Mouse (Mus musculus) retina, embryonic 14.5 days (tissue): ENCODE results near the gene Serping1.
"Not testable (repeated sequence)": the region's sequence is repeated elsewhere in the genome, so short reads cannot be mapped to it uniquely, and the experiment has no call there.

Source experiments
- DNase-seq: peaks from one replicate; pipeline ENCODE4 v3.0.0-alpha.2; 2015; ENCODE audit warnings: low spot score

Gene Serping1

DNA sequence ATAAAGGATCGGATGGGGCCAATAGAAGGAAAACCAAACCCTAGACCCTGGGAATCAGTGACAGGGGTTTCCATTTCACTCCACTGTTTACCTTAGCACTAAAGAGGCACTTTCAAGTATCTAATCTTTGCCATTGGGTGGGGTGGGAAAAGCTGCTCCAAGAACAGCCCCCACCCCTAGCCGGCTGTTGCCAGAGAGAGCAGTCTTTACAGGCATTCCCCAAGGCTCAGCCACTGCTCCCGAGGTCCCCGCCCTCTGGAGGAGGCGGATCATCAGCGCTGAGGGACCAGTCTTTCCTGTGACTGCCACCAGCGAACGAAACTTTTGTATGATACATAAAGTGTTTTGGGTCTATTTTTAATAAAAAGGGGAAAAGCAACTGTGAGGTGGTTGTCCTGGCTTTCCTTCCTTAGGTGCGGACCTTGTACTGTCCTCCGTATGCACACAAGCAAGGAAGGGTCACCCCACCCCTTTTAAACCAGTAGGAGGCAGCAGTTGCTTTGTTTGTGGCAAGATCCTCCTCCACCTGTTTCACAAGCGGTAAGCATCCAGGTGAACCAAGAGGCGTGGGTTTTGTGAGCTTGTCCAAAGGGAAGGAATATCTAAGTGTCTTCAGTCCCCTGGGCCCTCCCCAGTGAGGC is 36.9 kb downstream of the Serping1 start:
- DNase-seq = peak; percentile 75

DNA sequence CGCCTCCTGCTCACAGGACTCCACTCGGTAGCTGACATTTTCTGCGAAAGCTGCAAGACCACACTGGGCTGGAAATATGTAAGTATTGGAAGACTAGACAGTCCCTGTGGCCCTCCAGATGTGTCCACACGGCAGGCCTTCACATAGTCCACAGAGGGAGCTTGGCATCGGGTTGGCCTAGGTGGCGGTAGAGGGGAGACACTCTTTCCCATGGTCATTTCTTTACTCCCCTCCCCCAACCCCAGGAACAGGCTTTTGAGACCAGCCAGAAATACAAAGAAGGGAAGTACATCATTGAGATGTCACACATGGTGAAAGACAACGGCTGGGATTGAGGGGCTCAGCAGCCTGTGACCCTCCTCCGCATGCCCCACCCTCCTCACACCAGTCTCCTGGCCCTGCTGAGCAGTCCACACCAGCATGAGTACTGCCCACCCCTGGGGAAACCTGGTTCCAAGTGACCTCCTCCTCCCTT is 37.8 kb downstream of the Serping1 start:
- DNase-seq = peak; percentile 73

DNA sequence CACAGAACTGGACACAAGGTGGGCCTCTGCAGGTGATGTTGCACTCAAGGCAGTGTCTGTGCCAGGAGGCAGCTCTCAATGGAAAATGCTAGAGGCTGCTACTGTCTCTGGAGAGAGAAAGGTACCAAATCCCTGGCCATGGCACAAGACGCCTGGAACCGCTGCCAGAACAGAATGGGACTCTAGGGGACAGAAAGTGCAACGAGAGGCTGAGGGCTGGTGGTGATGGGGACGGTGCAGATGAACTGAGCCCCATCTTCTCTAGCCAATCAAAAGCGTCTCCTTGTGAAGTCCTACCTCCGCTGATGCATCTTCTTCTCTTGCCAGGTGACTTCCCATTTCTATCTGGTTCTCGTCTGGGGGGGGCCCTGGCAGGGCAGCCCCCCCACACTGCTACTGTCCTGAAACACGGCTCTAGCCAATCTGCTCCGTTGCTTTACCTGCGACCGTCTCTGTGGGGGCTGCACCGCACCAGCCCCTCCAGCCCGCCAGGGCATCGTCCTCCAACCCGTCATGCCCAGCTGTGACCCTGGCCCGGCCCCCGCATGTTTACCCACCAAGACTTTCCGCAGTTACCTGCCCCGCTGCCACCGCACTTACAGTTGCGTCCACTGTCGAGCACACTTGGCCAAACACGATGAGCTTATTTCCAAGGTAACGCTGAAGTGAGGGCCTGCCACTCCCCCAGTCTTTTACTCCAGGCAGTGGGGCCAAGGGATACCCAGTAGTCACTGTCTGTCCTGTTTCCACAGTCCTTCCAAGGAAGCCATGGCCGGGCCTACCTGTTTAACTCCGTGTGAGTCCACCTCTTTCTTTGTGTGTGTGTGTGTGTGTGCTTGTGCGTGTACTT is 38.7 kb downstream of the Serping1 start:
- peak; percentile 21 for DNase-seq

DNA sequence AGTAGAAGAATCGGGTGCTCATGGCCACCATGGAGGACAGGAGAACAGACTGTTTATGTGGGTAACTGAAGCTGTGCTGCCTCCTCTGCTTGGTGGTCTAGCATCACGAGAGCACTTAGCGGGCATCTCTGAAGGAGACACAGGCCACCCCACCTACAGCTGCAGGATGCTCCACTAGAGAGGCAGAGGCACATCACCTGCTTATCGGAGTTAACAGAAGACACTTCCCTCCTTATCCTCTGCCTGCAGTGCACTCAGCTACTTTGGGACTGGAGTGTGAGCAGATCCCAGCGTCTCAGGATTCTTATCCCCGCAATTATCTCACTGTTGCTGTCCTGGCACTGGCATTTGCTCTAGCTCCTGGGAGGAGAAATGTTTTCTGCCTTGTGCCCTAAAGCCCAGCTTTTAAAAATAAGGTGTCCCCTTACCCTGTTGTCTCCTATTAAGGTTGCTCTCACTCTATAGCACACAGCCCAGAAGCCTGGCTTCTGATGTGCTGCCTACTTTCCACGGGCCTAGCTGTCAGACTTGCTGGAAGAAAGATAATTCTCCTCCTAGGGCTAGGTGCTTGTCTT is 39.8 kb downstream of the Serping1 start:
- no peak for DNase-seq

DNA sequence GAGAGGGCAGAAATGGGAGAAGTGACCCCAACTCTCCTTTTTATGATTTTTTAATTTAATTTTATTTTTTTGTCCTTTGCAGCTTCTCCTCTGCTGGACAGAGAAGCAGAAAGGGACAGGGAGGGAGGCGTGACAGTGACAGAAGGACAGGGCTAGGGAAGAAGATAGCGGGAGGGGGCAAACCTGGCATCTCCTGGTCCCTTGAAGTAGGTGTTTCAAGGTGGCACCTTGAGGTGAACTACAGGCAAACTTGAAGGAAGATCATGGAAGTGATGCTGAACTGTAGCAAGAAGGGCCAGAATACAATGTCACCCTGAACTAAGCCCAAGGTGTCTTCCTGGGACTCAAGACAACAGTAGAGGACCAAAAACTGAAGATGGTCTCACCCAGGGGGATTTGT is 40.3 kb downstream of the Serping1 start:
- peak; percentile 25 for DNase-seq

DNA sequence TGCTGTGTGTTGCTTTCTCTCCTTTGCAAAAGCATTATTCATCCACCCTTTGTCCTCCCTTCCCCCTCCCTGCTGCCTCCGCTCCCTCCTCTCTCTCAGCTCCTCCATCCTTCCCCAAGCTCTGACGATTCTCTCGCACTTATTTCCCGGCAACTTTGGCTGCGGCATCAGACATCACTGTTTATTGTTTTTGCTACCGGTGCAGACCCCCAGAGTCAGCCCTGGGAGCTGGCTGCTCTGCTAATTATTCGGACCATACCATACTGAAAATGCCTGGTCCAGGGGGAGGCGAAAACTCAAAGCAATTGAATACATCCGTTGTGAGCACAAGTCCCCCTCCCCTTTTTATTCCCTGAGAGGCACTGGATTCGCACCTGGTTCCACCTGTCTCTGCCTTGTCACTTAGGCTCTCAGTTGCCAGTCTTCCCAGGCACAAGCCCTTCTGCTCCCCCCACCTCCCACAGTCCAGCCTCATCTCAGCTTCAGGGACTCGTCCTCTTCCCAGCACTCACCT is 40.8 kb downstream of the Serping1 start:
- DNase-seq = peak; percentile 67

DNA sequence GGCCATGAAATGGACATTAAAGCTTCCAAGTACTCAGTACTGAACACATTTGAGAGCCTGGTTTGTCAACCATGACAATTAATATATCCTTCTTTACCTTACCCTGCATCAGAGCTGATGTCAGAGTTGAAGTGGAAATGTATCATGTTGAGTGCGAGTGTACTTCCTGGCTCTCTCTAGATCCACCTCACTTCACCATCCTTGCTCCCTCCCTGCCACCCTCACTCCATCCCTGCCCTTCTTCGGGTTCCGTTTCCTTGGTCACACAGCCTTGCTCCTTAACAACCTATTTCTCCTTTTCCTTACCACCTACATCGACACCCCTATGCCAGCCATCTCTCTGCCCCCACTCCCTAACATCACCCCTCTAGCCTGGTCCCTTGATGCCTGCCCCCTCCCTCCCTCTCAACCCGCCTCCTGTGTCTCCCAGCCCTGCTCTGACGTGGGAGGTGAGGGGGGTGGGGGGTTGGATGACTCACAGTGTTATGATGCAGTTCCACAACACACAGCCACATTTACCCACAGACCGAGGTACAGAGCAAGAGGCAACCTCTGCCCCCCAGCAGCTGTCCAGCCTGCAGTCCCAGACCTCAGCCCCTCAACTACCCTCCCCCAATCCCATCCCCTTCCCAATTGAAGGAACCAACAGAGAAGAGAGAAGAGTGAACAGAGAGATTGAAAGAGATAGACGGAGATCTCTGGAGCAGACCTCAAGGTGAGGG is 41.5 kb downstream of the Serping1 start, which contains the start of gene Ypel4:
TSS of gene Ypel4 (plus strand) at position 480 of the 722 bp plus-strand sequence.
- peak; percentile 55 for DNase-seq

DNA sequence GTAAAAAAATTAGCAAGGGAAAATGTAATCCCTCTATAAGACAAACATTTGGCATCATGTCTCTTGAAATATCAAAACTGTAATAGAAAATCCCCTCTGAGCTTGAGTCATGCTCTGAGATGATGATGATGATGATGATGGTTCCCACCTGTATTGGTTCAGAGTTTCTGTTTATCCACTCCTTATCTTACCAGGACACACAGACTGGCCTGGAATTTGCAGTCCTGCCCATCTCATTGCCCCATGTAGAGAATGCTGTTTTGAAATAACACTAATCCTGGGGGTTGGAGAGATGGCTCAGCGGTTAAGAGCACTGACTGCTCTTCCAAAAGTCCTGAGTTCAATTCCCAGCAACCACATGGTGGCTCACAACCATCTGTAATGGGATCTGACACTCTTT is 42.9 kb downstream of the Serping1 start:
- DNase-seq = no peak

DNA sequence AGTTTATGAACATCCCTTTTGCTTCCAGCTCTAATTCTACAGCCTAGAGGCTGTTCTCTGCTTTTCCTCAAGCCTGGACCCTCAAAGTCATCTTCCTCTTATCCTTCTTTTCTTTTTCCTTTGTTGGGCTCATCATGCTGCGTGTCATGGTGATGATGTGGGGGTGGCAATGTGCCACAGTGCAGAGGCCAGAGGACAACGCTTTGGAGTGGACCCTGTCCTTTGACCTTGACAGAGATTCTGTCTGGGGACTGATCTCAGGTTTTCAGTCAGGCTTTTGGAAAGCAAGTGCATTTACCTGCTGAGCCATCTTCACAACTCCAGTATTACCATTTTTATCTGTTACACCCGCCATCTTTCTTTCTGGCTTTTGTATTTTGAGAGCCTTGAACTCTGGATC is 44.0 kb downstream of the Serping1 start:
- no peak for DNase-seq

DNA sequence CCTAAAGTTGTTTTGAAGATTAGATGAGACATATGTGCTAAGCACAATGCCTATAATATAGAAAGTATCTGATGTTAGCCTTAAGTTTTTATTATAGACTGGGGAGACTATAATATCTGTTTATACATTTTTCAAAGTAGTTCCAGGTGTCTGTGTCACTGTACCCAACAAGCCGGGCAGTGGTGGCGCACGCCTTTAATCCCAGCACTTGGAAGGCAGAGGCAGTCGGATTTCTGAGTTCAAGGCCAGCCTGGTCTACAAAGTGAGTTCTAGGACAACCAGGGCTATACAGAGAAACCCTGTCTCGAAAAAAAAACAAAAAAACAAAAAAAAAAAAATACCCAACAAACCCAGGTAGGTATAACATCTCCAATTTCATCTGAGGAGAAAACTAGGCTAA is 47.1 kb downstream of the Serping1 start:
- not testable (repeated sequence) for DNase-seq

DNA sequence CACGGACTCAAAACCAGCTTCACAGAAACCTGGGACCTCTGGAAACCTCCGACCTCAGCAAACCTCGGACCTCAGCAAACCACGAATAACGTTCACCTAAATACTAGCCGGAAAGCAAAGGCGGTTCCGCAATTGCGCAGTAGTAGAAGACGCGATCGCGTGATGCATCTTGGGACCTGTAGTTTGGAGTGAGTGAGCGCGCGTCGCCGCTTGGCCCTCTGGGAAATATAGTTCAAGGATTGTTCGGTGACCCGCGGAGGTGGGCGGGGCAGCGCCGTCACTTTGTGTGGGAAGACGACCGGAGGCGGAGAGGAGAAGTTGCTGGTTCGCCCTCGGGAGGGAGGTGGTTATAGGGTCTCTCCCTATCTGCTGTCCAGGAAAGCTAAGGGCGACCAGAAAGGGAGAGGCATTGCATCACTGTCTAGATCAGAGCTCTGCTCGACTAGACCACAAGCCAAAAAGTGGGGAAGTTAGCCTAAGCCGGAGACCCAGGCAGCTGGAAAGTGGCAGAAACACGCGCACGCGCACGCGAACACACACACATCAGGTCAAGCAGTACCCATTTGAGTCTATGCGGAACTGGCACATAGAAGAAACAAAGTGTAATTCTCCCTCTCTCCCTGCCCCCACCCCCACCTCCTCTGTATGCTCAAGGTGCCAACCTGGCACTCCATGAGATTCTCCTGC is 47.9 kb downstream of the Serping1 start, which contains the start of gene Clp1:
TSS of gene Clp1 (minus strand) at position 179 of the 687 bp plus-strand sequence.
- peak; percentile 98 for DNase-seq

DNA sequence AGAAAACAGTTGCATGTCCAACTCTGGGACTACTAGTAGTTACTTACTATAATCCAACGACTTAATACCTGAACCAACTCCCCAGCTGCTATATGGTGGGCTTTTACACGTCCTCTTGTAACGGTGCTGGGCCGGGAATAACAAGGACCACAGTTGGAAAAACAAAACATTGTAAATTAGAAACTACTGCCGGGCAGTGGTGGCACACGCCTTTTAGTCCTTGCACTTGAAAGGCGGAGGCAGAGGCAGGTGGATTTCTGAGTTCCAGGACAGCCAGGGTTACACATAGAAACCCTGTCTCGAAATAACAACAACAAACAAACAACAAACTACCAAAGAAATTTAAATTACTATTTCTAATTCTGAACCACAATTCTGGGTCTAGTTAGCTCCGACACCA is 48.5 kb downstream of the Serping1 start:
- DNase-seq = no peak

DNA sequence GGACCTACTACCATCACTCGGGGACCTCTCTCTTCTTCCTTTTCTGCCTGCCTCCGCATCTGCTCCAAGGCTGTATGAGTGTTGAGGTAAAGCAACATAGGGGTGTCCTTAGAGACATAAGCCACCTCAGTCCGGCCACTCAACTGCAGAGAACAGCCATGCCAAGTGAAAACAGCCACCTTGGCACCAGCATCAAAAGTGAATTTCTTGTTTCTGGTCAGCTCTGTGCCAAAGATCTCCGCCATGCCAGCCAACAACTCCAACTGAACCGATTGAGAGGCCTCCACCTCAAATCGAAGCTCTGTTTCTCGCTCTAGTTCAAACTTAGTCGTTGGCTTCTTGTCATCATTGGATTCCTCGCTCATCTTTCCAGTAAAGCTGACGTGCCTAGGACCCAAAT is 49.5 kb downstream of the Serping1 start:
- no peak for DNase-seq

DNA sequence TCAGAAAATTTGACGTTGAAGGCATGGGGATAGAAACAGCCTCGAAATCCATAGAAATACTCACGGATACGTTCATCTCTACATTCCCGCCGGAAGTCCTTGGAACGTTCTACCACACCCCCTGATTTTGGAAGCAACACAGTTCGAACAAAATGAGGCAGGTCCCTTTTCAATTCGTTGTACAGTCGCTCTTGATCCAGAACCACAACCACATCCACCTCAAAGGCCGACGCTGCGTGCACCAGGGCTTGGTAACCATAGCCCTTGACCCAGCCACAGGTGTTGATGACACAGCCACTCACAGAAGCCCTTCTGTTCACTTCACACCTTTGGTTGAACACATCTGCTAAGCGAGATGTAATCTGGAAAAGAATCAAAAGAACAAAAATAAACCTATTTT is 51.4 kb downstream of the Serping1 start:
- DNase-seq = no peak

DNA sequence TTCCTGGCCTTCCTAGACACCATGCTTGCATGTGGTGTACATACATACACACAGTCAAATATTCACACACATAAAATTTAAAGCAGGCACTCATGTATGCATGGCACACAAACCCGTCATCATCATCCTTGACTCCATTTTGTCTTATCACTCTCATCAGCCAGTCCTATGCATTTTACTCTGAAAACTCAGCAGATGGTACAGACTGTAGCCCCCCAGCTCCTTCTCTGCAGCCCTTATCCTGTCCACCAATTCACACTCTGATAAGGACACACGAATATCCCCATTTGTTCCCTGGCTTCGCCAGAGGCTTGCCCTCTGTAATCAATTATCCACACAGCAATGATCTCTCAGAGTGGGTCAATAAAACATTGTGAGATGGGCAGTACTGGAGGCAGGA is 54.1 kb downstream of the Serping1 start:
- no peak for DNase-seq

DNA sequence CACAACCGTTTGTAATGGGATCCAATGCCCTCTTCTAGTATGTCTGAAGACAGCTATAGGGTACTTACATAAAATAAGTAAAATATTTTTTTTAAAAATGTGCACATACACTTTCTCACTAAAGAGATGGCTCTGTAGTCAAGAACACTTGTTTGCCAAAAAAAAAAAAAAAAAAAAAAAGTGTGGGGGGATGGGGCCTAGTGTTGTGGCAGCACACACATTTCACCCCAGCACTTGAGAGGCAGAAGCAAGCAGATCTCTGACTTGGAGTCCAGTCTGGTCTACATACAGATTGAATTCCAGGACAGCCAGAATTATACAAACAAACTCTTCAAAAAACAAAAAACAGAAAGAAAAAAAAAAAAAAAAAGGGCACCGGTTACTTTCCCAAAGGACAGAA is 54.5 kb downstream of the Serping1 start:
- no peak for DNase-seq

DNA sequence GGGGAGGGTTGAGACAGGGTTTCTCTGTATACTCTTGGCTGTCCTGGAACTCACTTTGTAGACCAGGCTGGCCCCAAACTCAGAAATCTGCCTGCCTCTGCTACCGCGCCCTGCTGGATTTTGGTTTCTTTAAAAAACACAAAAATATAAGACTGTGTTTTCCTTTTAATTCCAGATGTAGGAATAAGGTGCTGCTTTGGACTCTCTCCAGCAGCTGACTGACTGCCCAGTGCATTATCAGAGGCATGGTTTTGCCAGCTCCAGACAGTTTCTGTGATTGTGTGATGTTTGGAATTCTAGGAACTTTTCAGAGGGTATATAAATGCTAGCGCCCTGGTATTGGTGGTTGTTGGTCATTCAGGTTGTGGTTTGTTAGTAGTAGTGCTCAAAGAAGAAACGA is 57.9 kb downstream of the Serping1 start:
- no peak for DNase-seq

DNA sequence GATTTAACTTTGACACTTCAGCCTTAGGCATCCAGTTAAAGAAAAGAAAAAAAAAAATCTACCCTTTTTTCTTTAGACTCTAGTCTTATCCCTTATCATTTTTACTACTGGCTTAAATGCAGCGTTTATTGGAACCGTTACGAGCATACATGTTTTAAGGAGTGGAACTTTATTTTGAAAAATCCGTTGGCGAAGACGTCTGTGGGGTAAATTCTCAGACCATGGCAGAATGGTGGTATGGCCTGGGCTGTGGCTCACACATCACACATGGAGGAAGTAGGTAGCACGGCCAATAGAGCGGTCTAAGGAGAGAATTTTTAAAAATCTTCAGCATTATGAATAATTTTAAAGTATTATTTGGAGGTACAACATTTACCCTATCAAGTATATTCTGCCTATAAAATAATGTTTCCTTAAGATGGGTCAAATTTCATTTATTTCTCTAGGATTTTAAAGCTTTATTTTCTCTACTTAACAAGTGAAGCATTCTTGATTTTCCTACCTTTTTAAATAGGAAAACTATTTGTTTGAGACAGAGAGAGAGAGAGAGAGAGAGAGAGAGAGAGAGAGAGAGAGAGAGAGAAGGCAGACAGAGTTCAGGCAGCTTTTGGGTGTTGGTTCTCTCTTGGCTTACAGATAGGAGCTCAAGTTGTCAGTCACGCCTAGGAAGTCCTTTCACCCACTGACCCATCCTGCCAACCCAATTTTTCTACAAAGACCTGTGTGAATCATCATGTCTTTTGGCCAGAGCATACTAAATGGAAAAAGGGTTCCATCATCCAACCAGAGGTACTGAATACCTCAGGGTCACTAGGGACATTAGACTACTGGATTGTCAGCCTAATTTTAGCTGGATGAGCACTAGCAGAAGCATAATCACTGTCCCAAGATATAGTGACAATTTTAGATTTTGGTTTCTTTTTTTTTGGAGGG is 58.6 kb downstream of the Serping1 start:
- peak; percentile 2 for DNase-seq

DNA sequence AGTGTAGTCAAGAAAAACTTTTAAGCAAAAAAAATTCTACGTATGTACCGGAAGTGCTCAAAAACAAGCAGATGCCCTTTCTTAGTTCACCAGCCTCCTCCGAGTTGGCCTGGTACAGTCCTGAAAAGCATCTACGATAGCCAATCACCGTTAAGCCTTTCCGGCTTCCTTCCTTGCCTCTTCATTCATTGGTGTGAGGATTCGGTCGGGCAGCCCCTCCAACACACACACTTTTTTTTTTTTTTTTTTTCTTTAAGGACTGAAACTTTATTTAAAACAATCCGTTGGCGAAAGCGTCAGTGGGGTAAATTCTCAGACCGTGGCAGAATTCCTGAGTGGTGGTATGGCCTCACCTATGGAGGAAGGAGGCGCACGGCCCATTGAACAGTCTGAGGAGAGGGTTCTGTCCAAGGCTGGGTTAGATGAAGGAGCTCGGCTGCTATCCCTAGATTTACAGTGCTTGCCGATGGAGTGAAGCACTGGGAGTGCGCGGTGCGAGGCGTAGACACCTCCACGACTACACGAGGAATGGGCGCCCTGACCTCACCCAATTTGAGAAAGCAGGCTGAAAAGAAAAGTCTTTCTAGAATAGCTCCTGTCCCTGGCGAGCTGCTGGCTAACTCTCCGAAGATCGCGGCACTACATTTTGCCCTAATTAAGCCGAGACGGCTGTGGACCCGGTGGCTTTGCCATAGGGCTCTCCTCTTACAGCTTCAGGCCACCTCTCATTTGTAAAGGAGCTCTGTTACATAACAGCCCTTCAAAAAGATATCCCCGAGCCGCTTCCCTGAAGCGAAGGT is 59.5 kb downstream of the Serping1 start:
- peak; percentile 94 for DNase-seq
